In the genomic region with DNA sequence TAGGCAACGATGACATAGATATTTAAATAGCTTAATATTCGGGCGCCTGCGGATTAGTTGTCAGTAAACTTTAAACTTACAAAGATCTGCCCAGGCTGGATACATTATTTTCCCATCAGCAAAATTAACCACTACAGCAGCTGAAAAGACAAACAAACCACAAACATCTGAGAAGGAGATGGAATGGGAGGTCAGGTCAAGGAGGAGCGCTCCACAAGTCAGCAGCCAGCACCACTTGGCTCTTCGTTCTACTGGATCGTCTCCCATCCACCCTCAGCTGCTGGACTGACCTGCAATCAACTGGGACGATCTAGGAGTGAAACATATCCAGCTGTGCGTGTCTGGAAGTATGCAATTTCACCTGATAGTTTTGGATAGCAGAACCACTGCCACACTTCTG, we compare ENCODE assay signal across 25 mouse cellular contexts.
A peak's percentile ranks its signal among the peaks of the same experiment; 100 is the strongest.
DNase-seq lines count a peak whose midpoint lies in the region; ATAC-seq and TF ChIP-seq lines count a peak whose summit lies in the region.
"Had no signal": no experiment of that assay in that cellular context is flagged by ENCODE, and none has a peak within 500 bp of the region (broad histone marks: within the 10 kb centered on the region; RNA-seq: fewer than 3 reads in every experiment).

No protein-coding gene starts in this region.

- 0 out of 2 replicates have a peak, but pooled peaks cover 10% of the 10 kb centered on the region for H3K4me1 ChIP-seq in kidney, embryonic 14.5 days (ENCODE audit: control insufficient read depth, insufficient read depth, low read length)
- H3K4me1 ChIP-seq in liver, postnatal 0 days (ENCODE audit: insufficient read depth) = no peaks in the 10 kb centered on the region
- H3K4me1 ChIP-seq: forebrain, embryonic 12.5 days; heart, embryonic 15.5 days; liver, embryonic 15.5 days; midbrain, embryonic 12.5 days had no signal

- no peak for TF ChIP-seq EP300 in liver, postnatal 0 days (IDR thresholded peaks at IDR 0.05; ENCODE audit: low read depth)

- H3K9ac ChIP-seq in kidney, embryonic 14.5 days (ENCODE audit: low read depth, low read length) = no peak overlapping the region
- H3K9ac ChIP-seq in liver, postnatal 0 days (replicated peaks) = no peak overlapping the region
- H3K9ac ChIP-seq: embryonic facial prominence, embryonic 13.5 days; forebrain, embryonic 12.5 days; heart, embryonic 15.5 days; hindbrain, embryonic 14.5 days; liver, embryonic 15.5 days; midbrain, embryonic 12.5 days had no signal

- H3K79me3 ChIP-seq in C2C12 (ENCODE audit: low read depth) = no peaks in the 10 kb centered on the region

- no peaks in the 10 kb centered on the region for H3K79me2 ChIP-seq in C2C12 (ENCODE audit: control insufficient read depth, insufficient read depth)

- 54% methylated on average over 9 of the region's 9 CpGs for WGBS in kidney, embryonic 14.5 days
- WGBS in liver, postnatal 0 days (ENCODE audit: insufficient replicate concordance) = 84% methylated on average over 9 of the region's 9 CpGs

- no peak overlapping the region for H3K27ac ChIP-seq in gastrocnemius, adult 2 months
- H3K27ac ChIP-seq in kidney, embryonic 14.5 days (ENCODE audit: low read depth, low read length) = no peak overlapping the region
- no peak overlapping the region for H3K27ac ChIP-seq in liver, postnatal 0 days (ENCODE audit: low read depth)
- H3K27ac ChIP-seq: embryonic facial prominence, embryonic 13.5 days; forebrain, embryonic 12.5 days; heart, embryonic 15.5 days; hindbrain, embryonic 14.5 days; limb, embryonic 10.5 days; liver, embryonic 15.5 days; midbrain, embryonic 12.5 days had no signal

- ATAC-seq in kidney, embryonic 14.5 days (ENCODE audit: low FRiP score, low TSS enrichment) = no peak
- ATAC-seq in liver, postnatal 0 days = no peak
- ATAC-seq: inflammation-experienced regulatory T-cells, adult 6 months had no signal

- DNase-seq in gastrocnemius, adult 2 months = peak; percentile 57
- DNase-seq in gastrocnemius, adult 18-20 months (ENCODE audit: low spot score) = no peak
- DNase-seq in kidney, adult 9 months = peak; percentile 14
- peak; percentile 35 to 44 for DNase-seq in kidney, postnatal 25 days
- DNase-seq in left cerebral cortex, adult 18-20 months (ENCODE audit: low spot score in 2 of 2) = no peak
- DNase-seq in liver, postnatal 0 days = no peak
- DNase-seq: adrenal gland, postnatal 14 days; cerebellum, adult 8-10 months; cerebellum, postnatal 36 days; embryo, embryonic 11 days; heart, postnatal 36 days; liver; retina, postnatal 1 day; thymus, postnatal 14 days had no signal

- H3K36me3 ChIP-seq in kidney, embryonic 14.5 days (ENCODE audit: control insufficient read depth, insufficient read depth, low read length) = no peaks in the 10 kb centered on the region
- no peaks in the 10 kb centered on the region for H3K36me3 ChIP-seq in C2C12 (ENCODE audit: control insufficient read depth, insufficient read depth)
- no peaks in the 10 kb centered on the region for H3K36me3 ChIP-seq in liver, postnatal 0 days (replicated peaks; ENCODE audit: insufficient read depth, low read length)
- H3K36me3 ChIP-seq: embryonic facial prominence, embryonic 13.5 days; forebrain, embryonic 12.5 days; heart, embryonic 15.5 days; limb, embryonic 10.5 days; liver, embryonic 15.5 days; midbrain, embryonic 12.5 days had no signal

- H3K9me3 ChIP-seq in kidney, embryonic 14.5 days (ENCODE audit: control insufficient read depth, low read length) = no peaks in the 10 kb centered on the region
- H3K9me3 ChIP-seq in liver, postnatal 0 days (ENCODE audit: low read length) = no peaks in the 10 kb centered on the region
- H3K9me3 ChIP-seq: embryonic facial prominence, embryonic 13.5 days; forebrain, embryonic 12.5 days; heart, embryonic 15.5 days; limb, embryonic 10.5 days; liver, embryonic 15.5 days; midbrain, embryonic 12.5 days had no signal

- no peak overlapping the region for H3K4me3 ChIP-seq in gastrocnemius, adult 2 months
- no peak overlapping the region for H3K4me3 ChIP-seq in kidney, embryonic 14.5 days (ENCODE audit: low read length)
- no peak overlapping the region for H3K4me3 ChIP-seq in C2C12 (ENCODE audit: insufficient read depth, poor library complexity, severe bottlenecking)
- H3K4me3 ChIP-seq in liver, postnatal 0 days (ENCODE audit: low read depth, low read length) = no peak overlapping the region
- H3K4me3 ChIP-seq: embryonic facial prominence, embryonic 13.5 days; erythroblast, embryonic 14.5 days; forebrain, embryonic 12.5 days; heart, embryonic 15.5 days; limb, embryonic 10.5 days; liver, embryonic 15.5 days; midbrain, embryonic 12.5 days had no signal

- TF ChIP-seq CTCF in gastrocnemius, adult 2 months (IDR thresholded peaks at IDR 0.05) = no peak
- no peak for TF ChIP-seq CTCF in C2C12 (IDR thresholded peaks at IDR 0.05; ENCODE audit: control insufficient read depth, insufficient read depth, insufficient read length)
- no peak for TF ChIP-seq CTCF in liver, postnatal 0 days (IDR thresholded peaks at IDR 0.05; ENCODE audit: low read depth)

- H3ac ChIP-seq in C2C12 (ENCODE audit: control insufficient read depth, insufficient read length, low read depth) = no peak overlapping the region

- H3K4me2 ChIP-seq in kidney, embryonic 14.5 days (replicated peaks; ENCODE audit: low read depth, low read length) = no peak overlapping the region
- H3K4me2 ChIP-seq in liver, postnatal 0 days (ENCODE audit: low read depth, low read length) = no peak overlapping the region
- H3K4me2 ChIP-seq: embryonic facial prominence, embryonic 13.5 days; forebrain, embryonic 12.5 days; heart, embryonic 15.5 days; hindbrain, embryonic 14.5 days; liver, embryonic 15.5 days; midbrain, embryonic 12.5 days had no signal

- no peaks in the 10 kb centered on the region for H3K27me3 ChIP-seq in kidney, embryonic 14.5 days (ENCODE audit: control insufficient read depth, insufficient read depth, low read length)
- no peaks in the 10 kb centered on the region for H3K27me3 ChIP-seq in C2C12 (ENCODE audit: control insufficient read depth, insufficient read depth, insufficient read length)
- H3K27me3 ChIP-seq in liver, postnatal 0 days (ENCODE audit: insufficient read depth, low read length) = no peaks in the 10 kb centered on the region
- H3K27me3 ChIP-seq: embryonic facial prominence, embryonic 13.5 days; forebrain, embryonic 12.5 days; heart, embryonic 15.5 days; liver, embryonic 15.5 days; midbrain, embryonic 12.5 days had no signal

- intact Hi-C loops in gastrocnemius, adult 2 months (cut with DNase I) = no loop called here

TF ChIP-seq in C2C12, 6 proteins besides CTCF, POLR2A, EP300 and RAD21:
- TF ChIP-seq MYOD1 (IDR thresholded peaks at IDR 0.05; ENCODE audit: control insufficient read depth, insufficient read length, low read depth) = peak; percentile 42
- no peak for TF ChIP-seq CEBPB (IDR thresholded peaks at IDR 0.05; ENCODE audit: low read depth)

Comparison
In these comparisons a context has a peak if more than half of its experiments do, and no peak if none do; other contexts are left out.
1. DNase-seq: peak in gastrocnemius, adult 2 months (single experiment), kidney, adult 9 months (single experiment) and kidney, postnatal 25 days (2 of 2); none in gastrocnemius, adult 18-20 months (single experiment), left cerebral cortex, adult 18-20 months (0 of 2) and liver, postnatal 0 days (single experiment).